Mouse (Mus musculus): ENCODE data around the gene Tmprss15.

Gene Tmprss15

DNA sequence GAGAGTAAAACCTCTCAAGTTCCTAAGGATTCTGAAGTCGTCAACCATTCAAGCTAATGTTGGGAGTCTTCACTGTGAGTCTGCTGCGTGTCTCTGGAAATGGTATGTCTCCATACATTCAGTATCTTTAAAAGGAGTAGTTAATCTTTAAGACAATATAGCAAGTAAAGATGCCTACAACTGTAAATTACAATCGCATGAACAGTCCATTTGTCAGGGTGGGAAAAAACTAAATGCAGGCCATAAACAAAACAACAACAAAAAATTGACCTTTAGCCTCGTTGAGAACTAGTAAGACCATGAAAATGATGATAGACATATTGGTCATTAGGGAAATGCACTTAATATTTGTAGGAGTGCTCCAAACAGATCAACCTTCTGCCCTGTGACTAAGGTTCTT, at the start of gene Tmprss15:
Gene Tmprss15 (minus strand): TSS at position 101 of the 400 bp plus-strand sequence.
- no peak for DNase-seq (ENCODE audit: low read depth, low spot score)

DNA sequence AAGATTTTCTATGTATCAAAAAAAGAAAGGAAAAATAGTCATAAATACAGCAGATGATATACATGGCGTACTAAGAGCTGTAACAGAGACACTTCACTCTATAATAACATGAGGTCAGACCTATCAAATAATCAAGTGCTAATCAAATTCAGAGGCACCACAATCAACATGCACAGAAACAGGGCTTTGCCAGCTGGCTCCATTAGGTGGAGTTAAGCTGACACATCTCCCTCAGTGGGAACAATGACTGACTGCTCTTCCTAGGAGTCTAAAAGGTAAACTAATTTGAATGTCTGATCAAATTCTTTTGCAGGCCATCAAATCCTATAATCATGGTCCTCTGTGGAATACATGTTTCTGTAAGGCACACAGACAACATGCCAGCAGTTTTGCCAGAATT, 24.0 kb upstream of the Tmprss15 start:
- DNase-seq (ENCODE audit: low read depth, low spot score): no peak

DNA sequence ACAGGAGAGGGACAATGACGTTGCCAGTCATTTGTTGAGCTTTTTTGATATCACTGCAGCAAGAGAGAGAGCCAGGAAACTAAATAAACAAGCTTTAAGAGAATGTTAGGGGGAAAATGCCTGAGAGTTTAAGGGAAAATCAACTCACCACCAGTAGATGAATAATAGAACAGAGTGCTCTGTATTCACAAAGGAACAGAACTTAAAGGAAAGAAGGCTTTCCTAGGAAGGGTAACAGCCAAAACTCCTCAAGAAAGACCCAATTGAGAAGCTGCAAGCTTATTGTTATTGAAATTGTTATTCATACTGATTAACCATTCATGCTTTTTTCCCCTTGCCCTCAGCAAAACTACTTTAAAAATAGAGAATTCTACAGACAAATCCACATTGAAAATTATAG, 18.6 kb upstream of the Tmprss15 start:
- DNase-seq (ENCODE audit: low read depth, low spot score): no peak

DNA sequence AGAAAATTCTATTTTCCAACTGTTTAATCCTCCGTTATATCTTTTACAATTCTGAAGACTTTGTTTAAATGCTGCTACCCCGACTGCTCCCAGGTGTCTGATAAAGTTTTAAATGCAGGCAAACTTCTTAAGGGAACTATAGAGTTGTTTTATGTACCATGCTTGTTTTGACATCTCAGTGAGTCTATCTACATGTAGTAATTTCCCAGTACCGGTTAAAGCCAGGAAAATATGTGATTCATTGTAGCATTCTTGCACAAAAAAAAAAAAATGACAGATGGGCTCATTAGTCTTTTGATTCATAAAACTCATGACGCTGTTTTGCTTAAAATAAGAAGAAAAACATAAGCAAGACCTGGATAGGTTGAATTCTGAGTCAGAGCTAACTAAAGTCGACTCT, 18.1 kb upstream of the Tmprss15 start:
- no peak for DNase-seq (ENCODE audit: low read depth, low spot score)

DNA sequence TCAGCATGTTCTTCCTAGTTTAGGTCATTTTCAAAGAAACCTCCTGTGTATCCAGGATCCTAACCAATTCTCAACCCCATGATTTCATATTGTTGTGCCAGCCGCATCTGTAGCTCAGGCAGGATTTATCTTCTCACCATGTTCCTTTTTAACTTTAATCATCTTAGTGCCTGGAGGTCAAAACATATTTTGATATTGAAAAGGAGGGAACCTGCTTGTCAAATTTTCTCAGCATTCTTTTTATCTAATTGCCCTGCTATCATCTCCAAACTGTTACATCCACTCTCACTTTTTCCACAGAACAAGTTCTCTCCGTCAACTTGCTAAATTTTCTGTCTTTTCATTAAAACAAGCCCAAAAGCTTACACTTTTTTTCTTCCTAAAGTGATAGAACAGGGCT, 9.4 kb upstream of the Tmprss15 start:
- DNase-seq (ENCODE audit: low read depth, low spot score): no peak

DNA sequence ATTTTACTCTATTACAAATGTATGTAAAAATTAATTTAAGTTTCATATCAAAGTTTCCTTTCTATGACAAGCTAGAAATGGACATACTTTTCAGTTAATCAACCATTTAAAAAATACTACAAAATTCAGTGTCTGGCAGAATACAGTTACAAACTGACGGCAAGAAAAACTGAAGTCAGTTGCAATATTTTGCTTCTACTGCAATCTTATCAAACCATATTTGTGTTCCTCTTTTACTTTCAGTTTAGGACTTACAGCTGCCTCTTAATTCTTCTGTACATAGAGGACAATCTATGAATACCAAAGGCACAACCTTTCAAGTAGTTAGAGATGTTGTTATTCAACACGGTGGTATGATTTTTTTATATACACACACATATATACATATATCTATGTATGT, 7.4 kb upstream of the Tmprss15 start:
- no peak for DNase-seq (ENCODE audit: low read depth, low spot score)

DNA sequence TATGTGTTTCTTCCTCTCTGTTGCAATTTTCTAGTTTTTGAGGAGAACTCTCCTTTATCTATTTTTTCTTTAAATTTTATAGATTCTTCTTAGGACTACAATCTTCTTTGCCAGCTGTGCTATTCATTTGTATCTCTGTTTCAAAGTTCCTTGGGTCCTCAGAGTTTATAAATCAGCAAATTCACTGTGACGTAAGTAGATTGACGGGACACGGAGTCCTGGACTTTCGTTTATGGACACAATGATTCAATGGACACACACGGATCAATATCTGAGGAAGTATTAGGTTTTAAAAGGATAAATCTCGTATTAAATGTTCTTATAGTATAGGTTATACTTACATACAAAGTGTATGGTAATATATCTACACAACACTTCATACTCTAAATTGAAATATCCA, 4.3 kb downstream of the Tmprss15 start:
- no peak for DNase-seq (ENCODE audit: low read depth, low spot score)

DNA sequence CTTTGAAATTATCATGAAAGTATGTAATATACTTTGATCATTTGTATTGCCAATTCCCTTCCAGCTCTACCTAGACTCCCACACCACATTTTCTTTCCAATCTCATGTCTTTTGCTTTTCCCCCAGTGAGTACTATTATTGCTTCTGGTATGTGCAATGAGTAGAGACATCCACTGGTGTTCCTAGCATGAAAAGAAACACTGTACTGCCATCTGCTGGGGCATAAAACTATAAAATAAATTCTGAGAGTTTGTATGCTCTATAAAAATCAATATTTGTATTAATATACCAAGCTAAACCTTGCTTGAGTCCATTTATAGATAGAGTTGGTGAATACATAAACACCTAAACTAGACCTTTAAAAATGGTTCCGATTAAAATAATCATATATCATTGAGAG, 27.0 kb downstream of the Tmprss15 start:
- no peak for DNase-seq (ENCODE audit: low read depth, low spot score)

DNA sequence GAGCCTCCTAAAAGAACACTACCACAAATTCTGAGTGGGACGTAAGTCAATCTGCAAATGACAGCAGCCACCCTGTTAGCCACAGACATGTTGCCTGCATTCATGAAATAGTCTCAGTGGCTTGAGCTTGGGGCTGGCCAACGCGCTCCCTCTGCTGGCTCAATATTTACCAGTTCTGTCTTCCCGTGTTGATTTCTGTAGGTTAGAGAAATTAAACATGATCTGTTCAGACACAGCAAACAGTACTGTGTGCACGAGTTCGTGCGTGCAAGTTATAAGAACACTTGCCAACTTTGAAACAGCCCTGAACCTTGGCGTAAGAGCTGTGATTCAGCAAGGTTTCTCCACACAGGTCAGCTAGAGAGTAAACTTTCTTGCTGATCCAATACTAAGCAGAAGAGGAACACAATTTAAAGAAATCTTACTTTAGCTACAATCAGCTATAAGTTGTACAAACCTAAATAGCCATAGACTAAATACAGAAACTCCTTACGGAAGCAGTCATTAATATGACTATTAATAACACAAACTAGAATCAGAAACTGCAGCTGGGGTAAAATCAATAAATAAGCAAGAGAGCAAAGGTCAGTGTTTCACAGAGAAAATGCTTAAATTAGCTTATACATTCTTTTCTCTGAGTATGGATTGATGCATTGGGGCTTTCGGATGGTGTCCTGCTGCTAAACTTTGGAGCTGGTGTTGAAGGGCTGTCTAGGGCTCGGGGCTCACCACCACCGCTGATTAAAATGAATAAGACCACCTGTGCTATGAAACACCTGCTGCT, 31.9 kb downstream of the Tmprss15 start:
- no peak for DNase-seq (ENCODE audit: low read depth, low spot score)

DNA sequence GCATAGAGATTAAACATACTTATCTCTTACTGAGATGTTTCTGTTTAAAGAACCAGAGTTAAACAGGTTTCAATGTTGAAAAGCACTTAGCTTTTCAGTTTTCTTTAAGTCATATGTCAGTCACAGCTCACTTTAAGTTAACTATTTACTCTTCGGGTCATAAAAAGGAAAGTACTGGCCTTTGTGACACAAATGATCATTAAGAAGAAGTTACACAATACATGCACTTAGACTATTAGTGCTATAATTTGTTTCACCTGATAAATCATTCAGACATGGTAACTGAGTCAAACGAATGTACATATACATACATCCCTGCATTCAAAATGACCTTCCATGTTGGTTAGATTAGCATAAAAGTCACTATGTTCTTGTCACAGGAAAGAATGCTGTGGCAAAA, 58.3 kb downstream of the Tmprss15 start:
- no peak for DNase-seq (ENCODE audit: low read depth, low spot score)

DNA sequence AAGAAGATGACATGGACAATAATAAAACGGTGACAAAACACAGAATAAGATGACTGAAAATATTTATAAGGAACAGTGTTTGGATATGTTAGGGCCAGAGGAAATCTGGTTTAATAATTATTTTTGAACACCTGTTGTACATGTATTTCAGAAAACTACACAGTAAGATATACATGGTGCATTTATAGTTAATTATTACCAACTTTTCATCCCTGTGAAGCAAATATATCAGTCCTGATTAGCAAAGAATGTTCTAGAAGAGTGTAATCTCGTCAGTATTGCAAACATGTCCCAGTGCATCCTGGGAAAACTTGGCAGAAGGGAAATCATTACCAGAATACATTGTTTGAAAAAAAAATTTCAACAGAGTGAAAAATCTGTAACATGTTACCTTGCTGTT, 88.1 kb downstream of the Tmprss15 start:
- DNase-seq (ENCODE audit: low read depth, low spot score): no peak

DNA sequence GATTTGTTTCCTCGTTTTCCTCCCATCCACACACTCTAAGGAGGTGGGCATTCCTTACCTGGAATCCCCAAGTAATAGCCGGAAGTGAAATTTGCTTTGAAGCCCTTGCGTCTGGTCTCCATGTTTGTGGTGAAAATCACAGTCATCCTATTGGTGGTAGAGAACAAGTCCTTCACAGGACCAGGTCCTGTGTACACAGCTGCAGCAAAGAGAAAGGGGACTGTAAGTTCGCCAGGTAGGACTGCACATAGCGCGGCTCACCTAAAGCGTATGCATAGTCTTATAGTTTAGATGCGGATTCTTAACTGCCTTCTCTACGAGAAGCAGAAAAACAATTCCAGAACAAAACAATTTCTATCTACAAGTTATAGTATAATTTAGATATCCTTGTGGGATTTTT, 89.2 kb downstream of the Tmprss15 start:
- DNase-seq (ENCODE audit: low read depth, low spot score): no peak

DNA sequence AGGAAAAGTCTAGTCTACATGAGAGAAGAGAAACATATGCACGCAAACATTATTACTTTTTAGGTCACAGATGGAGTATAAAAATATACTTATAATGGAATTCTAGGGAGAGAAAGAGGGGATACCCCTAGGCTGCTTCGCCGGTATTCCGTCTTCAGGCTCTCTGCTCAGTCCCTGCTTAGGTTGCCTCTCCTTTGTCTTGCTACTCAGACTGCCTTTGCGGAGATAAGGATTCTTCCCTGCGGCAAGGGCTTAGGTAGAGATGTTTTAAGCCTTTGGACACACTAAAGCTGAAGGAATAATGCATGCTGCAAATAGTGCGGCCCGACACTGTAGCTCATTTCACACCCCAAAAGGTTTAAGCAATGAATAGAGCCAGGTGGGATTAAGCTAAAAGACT, 114.5 kb downstream of the Tmprss15 start:
- no peak for DNase-seq (ENCODE audit: low read depth, low spot score)

DNA sequence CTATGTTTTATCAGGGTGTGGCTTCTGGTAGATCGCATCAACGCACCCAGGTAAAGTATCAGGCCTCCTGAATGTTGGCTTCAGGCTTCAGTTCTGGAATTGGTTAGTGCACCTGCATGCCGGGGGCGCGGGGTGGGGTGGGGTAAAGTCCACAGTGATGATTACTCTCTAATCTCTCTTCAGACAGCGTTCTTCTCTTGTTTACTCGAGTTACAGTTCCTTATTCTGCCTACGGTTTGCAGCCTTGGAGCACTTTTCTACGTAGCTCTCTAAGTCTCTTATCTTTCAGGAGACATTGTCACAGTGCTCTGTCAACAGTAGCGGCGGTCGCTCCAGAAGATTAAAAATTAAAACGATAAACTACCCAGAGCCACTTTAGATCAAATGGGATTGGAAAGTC, 116.8 kb downstream of the Tmprss15 start:
- DNase-seq (ENCODE audit: low read depth, low spot score): no peak

DNA sequence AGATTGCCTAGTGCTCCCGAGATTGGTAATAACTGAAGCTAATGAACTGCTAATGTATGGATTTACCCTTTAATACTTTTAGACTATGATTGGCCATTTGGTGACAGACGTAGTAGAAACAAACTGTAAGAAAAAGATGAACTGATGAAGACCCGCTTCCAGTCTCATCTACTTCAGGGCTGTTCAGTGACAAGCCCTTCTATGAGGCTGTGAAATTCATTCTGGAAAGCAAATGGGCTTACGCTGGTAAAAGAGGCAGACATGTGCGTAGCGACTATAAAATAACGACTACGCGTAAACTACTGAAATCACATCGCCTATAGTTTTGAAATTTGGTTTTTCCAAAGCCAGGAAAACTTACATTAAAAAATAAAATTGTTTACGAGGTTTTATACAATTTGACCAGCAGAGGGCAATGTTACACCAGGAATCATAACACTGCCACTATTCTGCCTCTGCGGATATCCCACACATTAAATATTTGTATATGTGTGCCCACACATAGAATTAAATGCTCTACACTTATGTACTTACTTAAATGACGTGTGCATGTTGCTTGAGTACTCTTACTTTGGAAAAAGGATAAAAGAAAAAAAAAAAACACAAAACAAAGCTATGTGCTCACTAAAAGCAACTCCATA, 121.7 kb downstream of the Tmprss15 start:
- no peak for DNase-seq (ENCODE audit: low read depth, low spot score)

DNA sequence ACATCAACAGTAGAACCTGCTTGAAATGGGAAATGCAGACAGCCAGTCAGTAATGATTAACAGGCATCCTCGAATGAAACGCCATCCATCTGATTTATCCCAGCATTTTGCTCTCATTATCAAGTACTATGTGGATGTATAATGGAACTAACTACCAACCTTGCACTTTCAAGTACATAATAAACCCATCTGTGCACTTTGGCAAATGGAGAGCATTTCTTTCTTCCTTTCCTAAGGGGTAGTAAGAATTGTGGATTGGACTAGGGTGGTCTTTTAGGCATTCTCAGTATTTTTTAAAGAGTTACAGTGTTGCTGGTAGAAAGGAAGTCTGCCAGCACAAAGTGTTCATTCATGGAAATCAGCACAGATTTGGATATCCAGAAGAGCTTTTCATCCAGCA, 133.5 kb downstream of the Tmprss15 start:
- no peak for DNase-seq (ENCODE audit: low read depth, low spot score)

DNA sequence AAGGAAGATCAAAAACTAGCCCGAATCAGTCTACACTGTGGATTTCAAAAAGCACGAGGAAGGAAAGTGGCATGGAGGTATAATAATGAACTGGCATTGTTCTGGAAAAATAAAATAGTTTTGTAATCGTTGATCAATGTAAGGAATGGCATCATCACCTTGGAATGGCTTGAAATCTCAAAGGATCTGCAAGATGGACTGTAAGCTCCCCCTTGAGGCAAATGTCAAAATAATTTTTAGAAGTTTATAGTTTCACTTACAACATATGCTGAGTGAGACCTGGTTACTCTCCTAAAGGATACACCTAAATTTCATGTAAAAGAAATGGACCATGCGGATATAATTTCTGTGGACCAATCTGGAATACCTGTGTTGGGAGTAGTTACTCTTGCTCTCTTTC, 140.5 kb downstream of the Tmprss15 start:
- DNase-seq (ENCODE audit: low read depth, low spot score): no peak

DNA sequence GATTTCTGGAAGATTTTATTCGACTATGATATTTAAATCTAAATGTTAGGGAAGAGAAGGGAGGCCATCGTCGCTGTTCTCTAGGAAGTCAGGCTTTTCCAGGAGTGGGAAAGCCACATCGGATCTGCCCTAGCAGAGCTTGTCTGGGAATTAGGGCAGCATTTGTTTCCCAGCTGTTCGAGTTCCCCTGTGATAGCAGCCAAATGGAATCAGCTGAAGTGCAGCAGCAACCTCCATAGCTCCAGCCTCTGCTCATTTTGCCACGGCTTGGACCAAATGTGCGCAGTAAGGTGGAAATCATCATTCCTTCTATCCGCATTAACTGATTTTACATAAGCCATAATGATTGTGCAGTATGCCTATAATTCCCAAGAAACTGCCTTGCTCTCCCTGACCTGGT, 153.1 kb downstream of the Tmprss15 start:
- DNase-seq (ENCODE audit: low read depth, low spot score): no peak

DNA sequence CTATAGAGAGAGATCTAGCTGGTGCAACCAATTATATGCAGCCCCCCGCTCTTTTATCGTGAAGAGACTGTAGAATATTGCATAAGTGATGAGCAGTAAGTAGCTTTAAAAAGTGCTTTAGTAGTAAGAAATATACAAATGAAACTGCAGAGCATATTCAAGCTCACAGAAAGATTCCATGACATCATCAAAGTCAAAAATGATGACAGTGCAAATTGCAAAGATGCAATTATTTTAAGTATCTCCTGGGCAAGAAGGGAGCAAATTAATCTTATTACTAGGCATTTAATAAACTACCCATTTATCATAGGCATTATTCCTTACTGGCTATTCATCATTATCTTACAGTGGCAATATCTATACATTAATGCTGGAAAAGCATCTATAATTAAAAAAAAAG, 156.6 kb downstream of the Tmprss15 start:
- no peak for DNase-seq (ENCODE audit: low read depth, low spot score)

DNA sequence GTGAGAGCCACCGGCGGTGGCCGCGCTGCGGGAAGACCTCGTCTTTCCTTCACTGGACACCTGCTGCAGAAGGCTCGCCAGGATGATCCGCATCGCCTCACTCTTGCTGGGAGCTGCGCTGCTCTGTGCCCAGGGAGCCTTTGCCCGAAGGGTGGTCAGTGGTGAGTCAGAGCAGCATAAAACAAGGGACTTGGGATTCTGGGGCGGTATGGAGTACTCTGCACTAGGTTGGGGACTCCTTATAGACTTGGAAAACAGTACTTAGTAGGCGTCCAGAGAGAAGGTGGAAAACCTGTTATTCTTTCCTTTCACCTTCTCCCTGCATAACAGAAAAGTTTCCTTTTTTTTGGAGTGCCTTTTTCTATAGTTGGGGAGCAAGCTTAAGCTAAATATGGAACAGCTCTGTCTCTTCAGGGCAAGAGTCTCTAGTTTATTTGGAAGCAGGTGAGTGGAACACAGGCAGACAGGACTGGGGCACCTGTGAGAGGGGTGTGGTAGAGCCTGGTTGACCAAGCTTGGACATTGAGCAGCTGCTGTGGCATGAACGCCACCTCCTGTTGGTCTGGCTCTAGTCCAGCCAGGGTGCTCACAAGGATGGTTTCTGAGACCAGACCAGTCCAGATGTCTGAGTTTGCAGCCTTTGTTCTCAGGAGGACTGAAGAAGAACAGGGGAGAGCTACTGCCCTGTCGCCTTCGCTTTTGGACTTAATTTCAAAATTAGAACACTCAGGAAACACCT, 159.4 kb downstream of the Tmprss15 start:
- DNase-seq (ENCODE audit: low read depth, low spot score): no peak

DNA sequence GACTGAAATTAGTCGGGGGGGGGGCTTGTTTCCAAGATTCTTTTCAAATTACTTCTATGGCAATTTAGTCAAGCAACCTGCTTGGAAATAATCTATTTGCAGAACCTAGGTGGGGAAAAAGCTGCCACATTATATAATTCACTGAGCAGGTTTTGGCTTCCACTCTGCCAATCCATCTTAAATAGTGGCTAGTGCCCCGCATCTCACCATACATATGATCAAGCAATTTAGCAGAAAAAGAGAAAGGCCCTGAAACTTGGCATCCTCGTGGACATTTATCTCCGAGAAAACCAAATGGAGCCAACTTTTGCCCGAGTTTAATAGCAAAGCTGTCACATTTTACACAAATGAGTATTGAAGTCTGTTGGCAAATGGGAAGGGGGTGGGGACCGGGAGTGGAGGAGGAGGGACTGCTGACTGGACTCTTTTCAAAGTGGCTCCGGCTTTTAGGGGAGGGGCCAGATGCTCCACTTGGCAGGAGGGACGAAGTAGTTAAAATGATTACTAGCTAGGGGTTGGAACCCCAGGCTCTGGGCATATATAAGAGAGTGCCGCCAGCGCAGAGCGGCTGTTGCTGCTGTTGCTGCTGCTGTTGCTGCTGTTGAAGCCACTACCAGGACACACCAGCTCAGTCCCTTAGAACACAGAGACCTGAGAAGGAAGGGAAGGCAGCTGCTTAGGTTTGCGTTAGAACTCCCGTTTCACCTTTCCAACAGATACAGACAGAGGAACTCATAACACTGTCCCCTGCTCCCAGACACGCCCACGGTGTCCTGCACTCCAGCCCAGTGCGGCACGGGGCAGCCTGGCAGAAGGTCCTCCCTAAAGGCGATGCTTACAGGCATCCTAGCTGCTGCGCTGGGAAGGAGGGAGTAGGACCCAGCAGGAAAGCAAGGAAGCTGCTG, 160.3 kb downstream of the Tmprss15 start, which contains the start of gene Chodl:
Gene Chodl (plus strand): TSS at position 567 of the 905 bp plus-strand sequence.
- no peak for DNase-seq (ENCODE audit: low read depth, low spot score)

DNA sequence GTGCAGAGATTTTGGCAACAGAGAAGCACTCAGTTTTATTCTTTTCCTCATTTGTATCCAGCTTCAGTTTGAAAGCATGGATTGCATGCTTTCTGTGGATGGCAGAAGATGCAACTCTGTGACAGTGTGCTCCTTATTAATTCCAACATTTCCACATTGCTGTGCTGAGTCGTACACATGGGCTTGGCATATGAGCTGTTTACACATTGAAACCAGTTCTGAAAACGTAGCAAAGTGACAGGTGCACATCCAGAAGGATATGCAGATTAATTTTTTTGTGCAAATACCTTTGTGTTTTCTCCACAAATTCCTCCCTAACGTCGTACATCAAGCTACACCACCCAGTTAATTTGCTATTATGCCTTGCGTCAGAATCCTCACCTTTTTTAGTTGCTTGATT, 168.3 kb downstream of the Tmprss15 start:
- DNase-seq (ENCODE audit: low read depth, low spot score): no peak

All from c-Kit-negative CD71-positive TER-119-positive erythroid progenitor cells, embryonic 14.5 days (primary cell).